In genomic region chr15:4357706-4358105, GRCm38 (mm10) we compare ENCODE assay signal across 15 mouse cellular contexts.
DNase-seq lines count a peak whose midpoint lies in the region.
"Had no signal": no experiment of that assay in that cellular context is flagged by ENCODE, and none has a peak within 500 bp of the region (broad histone marks: within the 10 kb centered on the region; RNA-seq: fewer than 3 reads in every experiment).

No protein-coding gene starts in this region.

- peak; percentile 15 for DNase-seq in heart, adult 11 months
- DNase-seq in heart, adult 9 months (ENCODE audit: low spot score in 2 of 2): no peak
- peak; percentile 62 for DNase-seq in R1 (ENCODE audit: low read depth, low spot score)
- no peak for DNase-seq in neural tube, embryonic 10.5 days (ENCODE audit: extremely low spot score, low spot score)
- no peak for DNase-seq in left cerebral cortex, adult 9 months (ENCODE audit: low spot score in 2 of 2)
- DNase-seq: adrenal gland, adult 8-10 months; adrenal gland, postnatal 14 days; adrenal gland, postnatal 36 days; B cell, adult 2 months; cerebellum, adult 11-12 months; cerebellum, adult 2 months; cerebellum, adult 9-10 months; cerebellum, postnatal 10 days; cerebellum, postnatal 25 days; forebrain, postnatal 0 days had no signal

Comparison
In these comparisons a context has a peak if more than half of its experiments do, and no peak if none do; other contexts are left out.
1. DNase-seq: peak in heart, adult 11 months (single experiment) and R1 (single experiment); none in heart, adult 9 months (0 of 2), neural tube, embryonic 10.5 days (single experiment) and left cerebral cortex, adult 9 months (0 of 2).